ENCODE assay signal across 18 mouse cellular contexts in genomic region chr4:57570229-57570628, GRCm38 (mm10). TPM values are rescaled to one million over a fixed set of nuclear protein-coding genes. Genes with fewer than 3 reads are reported as not detected.
DNase-seq lines count a peak whose midpoint lies in the region; ATAC-seq and TF ChIP-seq lines count a peak whose summit lies in the region.
"Had no signal": no experiment of that assay in that cellular context is flagged by ENCODE, and none has a peak within 500 bp of the region (broad histone marks: within the 10 kb centered on the region; RNA-seq: fewer than 3 reads in every experiment).

No protein-coding gene starts in this region.

- WGBS in heart, embryonic 13.5 days: 33% methylated on average over 3 of the region's 3 CpGs
- 79% methylated on average over 3 of the region's 3 CpGs for WGBS in forebrain, embryonic 10.5 days

- H3K4me1 ChIP-seq in heart, embryonic 13.5 days: peaks cover 75% of the 10 kb centered on the region
- peaks cover 27% of the 10 kb centered on the region for H3K4me1 ChIP-seq in forebrain, embryonic 10.5 days
- H3K4me1 ChIP-seq: liver, embryonic 15.5 days had no signal

- peaks cover 14% of the 10 kb centered on the region for H3K36me3 ChIP-seq in heart, embryonic 13.5 days
- peaks cover 8% of the 10 kb centered on the region for H3K36me3 ChIP-seq in myocyte (ENCODE audit: control insufficient read depth, insufficient read depth)
- H3K36me3 ChIP-seq in forebrain, embryonic 10.5 days (replicated peaks): no peaks in the 10 kb centered on the region
- H3K36me3 ChIP-seq: forebrain, embryonic 12.5 days; kidney, embryonic 15.5 days; liver, embryonic 15.5 days had no signal

- peak; percentile 57 for DNase-seq in adrenal gland, postnatal 10 days
- no peak for DNase-seq in adrenal gland, postnatal 4 days (ENCODE audit: low spot score in 2 of 2)
- DNase-seq in heart, adult 9 months (ENCODE audit: low spot score in 2 of 2): no peak
- peak; percentile 26 for DNase-seq in lung, postnatal 10 days
- no peak for DNase-seq in lung, postnatal 36 days
- no peak for DNase-seq in forebrain, embryonic 10.5 days (ENCODE audit: extremely low spot score, low spot score)
- DNase-seq: cerebellum, postnatal 14 days; layer of hippocampus, postnatal 36 days; right cerebral cortex, adult 18-20 months had no signal

- ATAC-seq in heart, embryonic 13.5 days (ENCODE audit: extremely low read depth, insufficient number of reproducible peaks, low FRiP score, low TSS enrichment): no peak

- peak overlapping the region; percentile 76 for H3K4me2 ChIP-seq in heart, embryonic 13.5 days
- H3K4me2 ChIP-seq in myocyte (ENCODE audit: low read depth): peak overlapping the region; percentile 94
- H3K4me2 ChIP-seq: forebrain, embryonic 12.5 days; liver, embryonic 15.5 days had no signal

- H3K79me2 ChIP-seq in myocyte (ENCODE audit: control insufficient read depth, insufficient read depth): peaks cover 75% of the 10 kb centered on the region

- H3K27me3 ChIP-seq in heart, embryonic 13.5 days (replicated peaks): no peaks in the 10 kb centered on the region
- H3K27me3 ChIP-seq in myocyte (ENCODE audit: control insufficient read depth, insufficient read depth, insufficient read length): no peaks in the 10 kb centered on the region
- H3K27me3 ChIP-seq in forebrain, embryonic 10.5 days (ENCODE audit: poor library complexity, severe bottlenecking): peaks cover 43% of the 10 kb centered on the region

- no peak overlapping the region for H3ac ChIP-seq in myocyte (ENCODE audit: control insufficient read depth, insufficient read length)

- H3K9ac ChIP-seq in heart, embryonic 13.5 days: peak overlapping the region; percentile 98
- H3K9ac ChIP-seq: forebrain, embryonic 12.5 days; kidney, embryonic 15.5 days; liver, embryonic 15.5 days had no signal

- H3K9me3 ChIP-seq in heart, embryonic 13.5 days: no peaks in the 10 kb centered on the region
- no peaks in the 10 kb centered on the region for H3K9me3 ChIP-seq in forebrain, embryonic 10.5 days
- H3K9me3 ChIP-seq: forebrain, embryonic 12.5 days; kidney, embryonic 15.5 days; liver, embryonic 15.5 days had no signal

- H3K4me3 ChIP-seq in heart, embryonic 13.5 days: peak overlapping the region; percentile 79
- peak overlapping the region; percentile 82 for H3K4me3 ChIP-seq in myocyte
- no peak overlapping the region for H3K4me3 ChIP-seq in forebrain, embryonic 10.5 days
- H3K4me3 ChIP-seq: forebrain, embryonic 12.5 days; kidney, embryonic 15.5 days; liver, embryonic 15.5 days had no signal

- peak overlapping the region; percentile 98 for H3K27ac ChIP-seq in heart, embryonic 13.5 days (replicated peaks)
- H3K27ac ChIP-seq in forebrain, embryonic 10.5 days: no peak overlapping the region
- H3K27ac ChIP-seq: forebrain, embryonic 12.5 days; hindbrain, postnatal 0 days; kidney, embryonic 15.5 days; liver, embryonic 15.5 days had no signal

- no peak for TF ChIP-seq POLR2A in myocyte (IDR thresholded peaks at IDR 0.05; ENCODE audit: insufficient read length, low read depth)

TF ChIP-seq in myocyte, 11 proteins besides CTCF, POLR2A, EP300 and RAD21:
- TF ChIP-seq MAX (IDR thresholded peaks at IDR 0.05; ENCODE audit: low read depth) (no peak), TCF12 (IDR thresholded peaks at IDR 0.05; ENCODE audit: insufficient read depth, poor library complexity, severe bottlenecking) (no peak)
TF ChIP-seq in myocyte: peak in this region for 0.

RNA-seq across cellular contexts. Expression of gene Pakap, which starts 2.2 kb away (rescaled TPM):
- total RNA-seq in adrenal gland, postnatal 10 days (2021): 10 to 100 TPM; 41.1 to 45.9 TPM
- total RNA-seq in adrenal gland, postnatal 4 days (2021): 10 to 100 TPM; 56.9 to 65.9 TPM
- polyA plus RNA-seq in heart, embryonic 13.5 days (2015; fragmentation: Nextera tagmentation; extraction: Ambion mirVana): 49.3 and 52.6 TPM in 2 replicates
- 6.5 TPM for polyA plus RNA-seq in myocyte (2012; fragmentation: generic; extraction: Trizol)
- 17.5 and 22.6 TPM in 2 replicates for polyA plus RNA-seq in forebrain, embryonic 10.5 days (2016; fragmentation: Nextera tagmentation; extraction: Ambion mirVana)
- total RNA-seq: megakaryocyte-erythroid progenitor cell, adult 5-6 weeks; monocyte, adult 5-6 weeks; neutrophil, adult 5-6 weeks had no signal

Comparison
In these comparisons a context has a peak if more than half of its experiments do, and no peak if none do; other contexts are left out.
1. DNase-seq: peak in adrenal gland, postnatal 10 days (single experiment) and lung, postnatal 10 days (single experiment); none in adrenal gland, postnatal 4 days (0 of 2), heart, adult 9 months (0 of 2), lung, postnatal 36 days (single experiment) and forebrain, embryonic 10.5 days (single experiment).